Mouse (Mus musculus) intestine, postnatal 0 days (tissue): ENCODE data around the gene Naa40. TPM values are rescaled to one million over a fixed set of nuclear protein-coding genes. Genes with fewer than 3 reads are reported as not detected.

ENCODE experiments used
- ATAC-seq: fragments of 200-750 bp; cut with Nextera tagmentation; 2 replicates; pipeline ENCODE4 v1.8.0; 2017; ENCODE audit warnings: mild to moderate bottlenecking, moderate TSS enrichment, moderate library complexity
- H3K27ac ChIP-seq: fragments of 300-500 bp; sonication (generic); 2 replicates; pipeline ENCODE4 v1.5.1; 2014; ENCODE audit warnings: mild to moderate bottlenecking, low read depth, low read length, moderate library complexity
- H3K27me3 ChIP-seq: fragments of 300-500 bp; sonication (generic); replicated peaks from 2 replicates; pipeline ENCODE4 v1.6.1; 2014; ENCODE audit warnings: low read length, mixed read lengths; ENCODE audit not compliant: control insufficient read depth, insufficient read depth
- H3K36me3 ChIP-seq: fragments of 300-500 bp; sonication (generic); 2 replicates; pipeline ENCODE4 v1.6.1; 2014; ENCODE audit warnings: mild to moderate bottlenecking, moderate library complexity; ENCODE audit not compliant: control insufficient read depth, insufficient read depth
- H3K4me1 ChIP-seq: fragments of 300-500 bp; sonication (generic); replicated peaks from 2 replicates; pipeline ENCODE4 v1.6.1; 2014; ENCODE audit warnings: antibody characterized with exemption, low read length, mixed read lengths; ENCODE audit not compliant: control insufficient read depth, insufficient read depth
- H3K4me2 ChIP-seq: fragments of 300-500 bp; sonication (generic); replicated peaks from 2 replicates; pipeline ENCODE4 v1.6.1; 2014; ENCODE audit warnings: low read depth, mild to moderate bottlenecking, moderate library complexity
- H3K4me3 ChIP-seq: fragments of 300-500 bp; sonication (generic); 2 replicates; pipeline ENCODE4 v1.5.1; 2014; ENCODE audit warnings: low read depth, low read length
- H3K9ac ChIP-seq: fragments of 300-500 bp; sonication (generic); 2 replicates; pipeline ENCODE4 v1.6.1; 2014; ENCODE audit warnings: mild to moderate bottlenecking, low read depth, low read length
- H3K9me3 ChIP-seq: fragments of 300-500 bp; sonication (generic); 2 replicates; pipeline ENCODE4 v1.6.1; 2016; ENCODE audit warnings: mixed run types; ENCODE audit not compliant: control insufficient read depth
- CTCF ChIP-seq: sonication (generic); IDR thresholded peaks from 2 replicates; pipeline ENCODE4 v1.5.1; 2016; ENCODE audit warnings: low read depth, mild to moderate bottlenecking, control low read depth, antibody characterized with exemption, moderate library complexity
- WGBS: fragments of 180-500 bp; shearing (Covaris S2); extraction: QIAGEN DNeasy Blood & Tissue Kit; methylation state at CpG from one replicate; pipeline ENCODE4 v1.1.7; 2014; 5-methylcytosine and 5-hydroxymethylcytosine counted together
- polyA plus RNA-seq: library from polyadenylated mRNA; unstranded; fragments of >200 nt; fragmentation: Nextera tagmentation; extraction: Ambion mirVana; gene quantifications from 2 replicates; pipeline ENCODE4 v1.2.1, GENCODE M21; 2015

Gene Naa40
- polyA plus RNA-seq, 1 experiment from 2014 or later: 18.6 TPM

- H3K4me3 ChIP-seq: no peak overlapping the region
- H3K36me3 ChIP-seq: peaks cover 19% of the 10 kb centered on the region; the same call in 1 of the 2 replicates
- H3K27ac ChIP-seq: no peak overlapping the region
- H3K9ac ChIP-seq: no peak overlapping the region
- WGBS: 97% methylated on average over 5 of the region's 5 CpGs
- H3K27me3 ChIP-seq: no peaks in the 10 kb centered on the region
- H3K4me1 ChIP-seq: peaks cover 4% of the 10 kb centered on the region
- ATAC-seq: no peak
- TF ChIP-seq CTCF: no peak
- H3K4me2 ChIP-seq: no peak overlapping the region
- no peaks in the 10 kb centered on the region for H3K9me3 ChIP-seq
These were observed 22.2 kb downstream of the Naa40 start for GRCm38 (mm10) chr19:7218753-7219152.

- peak; percentile 10 for ATAC-seq
- H3K9ac ChIP-seq: no peak overlapping the region
These were observed 23.1 kb downstream of the Naa40 start for GRCm38 (mm10) chr19:7217926-7218267.

GRCm38 (mm10) chr19:7217162-7217925 lies 23.6 kb downstream of the Naa40 start, which contains the start of gene Cox8a:
TSS of gene Cox8a (minus strand) at chr19:7217616.
- Histone ChIP-seq H3K4me3 (peak within 1 kb of the TSS; percentile 77), H3K4me2 (peak within 1 kb of the TSS; percentile 65), H3K9ac (peak within 1 kb of the TSS; percentile 85), H3K9me3 (no peaks in the 10 kb centered on the region), H3K4me1 (peaks cover 4% of the 10 kb centered on the region), H3K27me3 (no peaks in the 10 kb centered on the region), H3K27ac (peak within 1 kb of the TSS; percentile 89), H3K36me3 (peaks cover 25% of the 10 kb centered on the region; the same call in 1 of the 2 replicates)
- WGBS: under 1% methylated on average over 50 of the region's 50 CpGs
- no peak for TF ChIP-seq CTCF
- ATAC-seq: peak; percentile 97

More at GRCm38 (mm10) chr19:7217926-7218267, 23.1 kb downstream of the Naa40 start:
- no peak for TF ChIP-seq CTCF
- Histone ChIP-seq H3K27me3 (no peaks in the 10 kb centered on the region), H3K4me1 (peaks cover 4% of the 10 kb centered on the region), H3K9me3 (no peaks in the 10 kb centered on the region), H3K4me3 (peak overlapping the region; percentile 77), H3K36me3 (peaks cover 25% of the 10 kb centered on the region; the same call in 1 of the 2 replicates), H3K4me2 (peak overlapping the region; percentile 65), H3K27ac (no peak overlapping the region)
- 15% methylated on average over 6 of the region's 6 CpGs for WGBS

GRCm38 (mm10) chr19:7214484-7214883 lies 26.5 kb downstream of the Naa40 start:
- Histone ChIP-seq H3K36me3 (peaks cover 33% of the 10 kb centered on the region), H3K27ac (peak overlapping the region; percentile 3; the same call in 1 of the 2 replicates), H3K4me2 (no peak overlapping the region), H3K4me1 (peaks cover 4% of the 10 kb centered on the region), H3K27me3 (no peaks in the 10 kb centered on the region), H3K9ac (no peak overlapping the region), H3K4me3 (no peak overlapping the region), H3K9me3 (no peaks in the 10 kb centered on the region)
- TF ChIP-seq CTCF: no peak
- 67% methylated on average over 5 of the region's 5 CpGs for WGBS
- no peak for ATAC-seq

- ATAC-seq: no peak
These were observed 28.0 kb downstream of the Naa40 start for GRCm38 (mm10) chr19:7213010-7213409.

GRCm38 (mm10) chr19:7212216-7212615 lies 28.8 kb downstream of the Naa40 start:
- no peak overlapping the region for H3K27ac ChIP-seq
- H3K4me3 ChIP-seq: no peak overlapping the region
- peaks cover 33% of the 10 kb centered on the region for H3K36me3 ChIP-seq
- peaks cover 4% of the 10 kb centered on the region for H3K4me1 ChIP-seq
- ATAC-seq: no peak
- WGBS: 71% methylated on average over 1 of the region's 1 CpGs
- H3K27me3 ChIP-seq: no peaks in the 10 kb centered on the region
- TF ChIP-seq CTCF: no peak
- no peak overlapping the region for H3K4me2 ChIP-seq
- no peaks in the 10 kb centered on the region for H3K9me3 ChIP-seq
- H3K9ac ChIP-seq: no peak overlapping the region

More at GRCm38 (mm10) chr19:7213010-7213409, 28.0 kb downstream of the Naa40 start:
- no peak for TF ChIP-seq CTCF
- H3K4me2 ChIP-seq: no peak overlapping the region
- no peaks in the 10 kb centered on the region for H3K27me3 ChIP-seq
- H3K9ac ChIP-seq: no peak overlapping the region
- WGBS: 85% methylated on average over 3 of the region's 3 CpGs
- peaks cover 4% of the 10 kb centered on the region for H3K4me1 ChIP-seq
- H3K36me3 ChIP-seq: peaks cover 33% of the 10 kb centered on the region
- H3K4me3 ChIP-seq: no peak overlapping the region
- H3K9me3 ChIP-seq: no peaks in the 10 kb centered on the region
- no peak overlapping the region for H3K27ac ChIP-seq
